ENCODE assay signal across 7 mouse cellular contexts in genomic region chr11:69063413-69064201, GRCm38 (mm10). TPM values are rescaled to one million over a fixed set of nuclear protein-coding genes. Genes with fewer than 3 reads are reported as not detected.
DNase-seq lines count a peak whose midpoint lies in the region; ATAC-seq and TF ChIP-seq lines count a peak whose summit lies in the region.

No protein-coding gene starts in this region.

- 0 out of 2 replicates have a peak, but pooled peaks have one; percentile 13 for TF ChIP-seq POLR2A in cerebellum, adult 2 months (IDR thresholded peaks at IDR 0.05; ENCODE audit: borderline replicate concordance, insufficient read depth, low read length)

- H3K36me3 ChIP-seq in forebrain, embryonic 16.5 days (ENCODE audit: control insufficient read depth, insufficient read depth), result no peaks in the 10 kb centered on the region
- no peaks in the 10 kb centered on the region for H3K36me3 ChIP-seq in hindbrain, embryonic 15.5 days
- H3K36me3 ChIP-seq in limb, embryonic 10.5 days, result no peaks in the 10 kb centered on the region
- H3K36me3 ChIP-seq in midbrain, embryonic 11.5 days (ENCODE audit: control insufficient read depth, insufficient read depth, low read length), result no peaks in the 10 kb centered on the region

- peaks cover 4% of the 10 kb centered on the region; the same call in 1 of the 2 replicates for H3K4me1 ChIP-seq in cerebellum, adult 2 months (ENCODE audit: control insufficient read depth, insufficient read depth, low read length)
- H3K4me1 ChIP-seq in forebrain, embryonic 16.5 days (replicated peaks; ENCODE audit: control insufficient read depth, insufficient read depth, low read length), result peaks cover 39% of the 10 kb centered on the region
- H3K4me1 ChIP-seq in hindbrain, embryonic 15.5 days (replicated peaks), result peaks cover 48% of the 10 kb centered on the region
- peaks cover 57% of the 10 kb centered on the region for H3K4me1 ChIP-seq in limb, embryonic 10.5 days
- H3K4me1 ChIP-seq in midbrain, embryonic 11.5 days (ENCODE audit: control insufficient read depth, insufficient read depth, low read length), result peaks cover 26% of the 10 kb centered on the region

- 0 out of 2 replicates have a peak, but pooled peaks have one; percentile 19 for ATAC-seq in forebrain, embryonic 16.5 days
- ATAC-seq in hindbrain, embryonic 15.5 days (ENCODE audit: low FRiP score, low read depth), result no peak
- 0 out of 2 replicates have a peak, but pooled peaks have one; percentile 20 for ATAC-seq in midbrain, embryonic 11.5 days (ENCODE audit: low FRiP score)

- peak overlapping the region; percentile 95 for H3K4me3 ChIP-seq in cerebellum, adult 2 months (replicated peaks; ENCODE audit: insufficient read depth, low read depth, low read length)
- peak overlapping the region; percentile 52 for H3K4me3 ChIP-seq in forebrain, embryonic 16.5 days (replicated peaks; ENCODE audit: low read length)
- peak overlapping the region; percentile 79 for H3K4me3 ChIP-seq in hindbrain, embryonic 15.5 days
- peak overlapping the region; percentile 81 for H3K4me3 ChIP-seq in limb, embryonic 10.5 days
- H3K4me3 ChIP-seq in midbrain, embryonic 11.5 days (ENCODE audit: low read depth, low read length), result peak overlapping the region; percentile 74

- peak overlapping the region; percentile 58 for H3K9ac ChIP-seq in forebrain, embryonic 16.5 days (replicated peaks; ENCODE audit: low read depth, low read length)
- peak overlapping the region; percentile 55 for H3K9ac ChIP-seq in hindbrain, embryonic 15.5 days
- peak overlapping the region; percentile 73 for H3K9ac ChIP-seq in midbrain, embryonic 11.5 days (ENCODE audit: low read length)

- DNase-seq in MEL-GATA-1-ER (ENCODE audit: extremely low read depth, low read depth), result peak; percentile 69
- peak; percentile 71 to 86 for DNase-seq in cerebellum, adult 2 months
- DNase-seq in limb, embryonic 10.5 days (ENCODE audit: low spot score), result peak; percentile 96
- peak; percentile 100 for DNase-seq in midbrain, embryonic 11.5 days (ENCODE audit: low spot score, missing footprints)
- peak; percentile 63 to 83 for DNase-seq in spleen, adult 18-20 months

- no peak for TF ChIP-seq CTCF in cerebellum, adult 2 months (IDR thresholded peaks at IDR 0.05; ENCODE audit: borderline replicate concordance, insufficient read depth, low read depth, low read length)

- no peaks in the 10 kb centered on the region for H3K9me3 ChIP-seq in forebrain, embryonic 16.5 days (ENCODE audit: control insufficient read depth, low read length)
- H3K9me3 ChIP-seq in hindbrain, embryonic 15.5 days, result no peaks in the 10 kb centered on the region
- H3K9me3 ChIP-seq in limb, embryonic 10.5 days (replicated peaks), result no peaks in the 10 kb centered on the region
- no peaks in the 10 kb centered on the region for H3K9me3 ChIP-seq in midbrain, embryonic 11.5 days (ENCODE audit: control insufficient read depth, low read length)

- H3K27me3 ChIP-seq in cerebellum, adult 2 months (ENCODE audit: control insufficient read depth, insufficient read depth, low read length), result no peaks in the 10 kb centered on the region
- H3K27me3 ChIP-seq in forebrain, embryonic 16.5 days (replicated peaks; ENCODE audit: control insufficient read depth, insufficient read depth, low read length), result no peaks in the 10 kb centered on the region
- no peaks in the 10 kb centered on the region for H3K27me3 ChIP-seq in hindbrain, embryonic 15.5 days
- 0 out of 2 replicates have a peak, but pooled peaks cover 5% of the 10 kb centered on the region for H3K27me3 ChIP-seq in limb, embryonic 10.5 days (ENCODE audit: low read depth, poor library complexity, severe bottlenecking)
- no peaks in the 10 kb centered on the region for H3K27me3 ChIP-seq in midbrain, embryonic 11.5 days (ENCODE audit: control insufficient read depth, insufficient read depth, low read length)

- H3K4me2 ChIP-seq in forebrain, embryonic 16.5 days (ENCODE audit: low read length), result peak overlapping the region; percentile 80
- H3K4me2 ChIP-seq in hindbrain, embryonic 15.5 days, result peak overlapping the region; percentile 68
- H3K4me2 ChIP-seq in midbrain, embryonic 11.5 days, result peak overlapping the region; percentile 67

- 0 out of 2 replicates have a peak overlapping the region, but pooled peaks have one; percentile 2 for H3K27ac ChIP-seq in cerebellum, adult 2 months (ENCODE audit: insufficient read depth, low read length)
- peak overlapping the region; percentile 77 for H3K27ac ChIP-seq in forebrain, embryonic 16.5 days (ENCODE audit: low read length)
- peak overlapping the region; percentile 85 for H3K27ac ChIP-seq in hindbrain, embryonic 15.5 days (replicated peaks)
- H3K27ac ChIP-seq in limb, embryonic 10.5 days, result peak overlapping the region; percentile 82
- peak overlapping the region; percentile 60 for H3K27ac ChIP-seq in midbrain, embryonic 11.5 days (ENCODE audit: low read depth, low read length)

- WGBS in cerebellum, adult 2 months, result under 1% methylated on average over 31 of the region's 31 CpGs
- WGBS in forebrain, embryonic 16.5 days, result under 1% methylated on average over 31 of the region's 31 CpGs
- under 1% methylated on average over 31 of the region's 31 CpGs for WGBS in hindbrain, embryonic 15.5 days
- 0% methylated on average over 31 of the region's 31 CpGs for WGBS in limb, embryonic 10.5 days
- under 1% methylated on average over 31 of the region's 31 CpGs for WGBS in midbrain, embryonic 11.5 days

RNA-seq across cellular contexts. Expression of gene Borcs6, which starts 4.1 kb away (rescaled TPM):
- 34.9 and 36.7 TPM in 2 replicates for polyA plus RNA-seq in cerebellum, adult 2 months (2012; rRNA removed)
- 11.4 and 12.3 TPM in 2 replicates for polyA plus RNA-seq in forebrain, embryonic 16.5 days (2015; fragmentation: Nextera tagmentation; extraction: Ambion mirVana)
- 22.1 and 23.1 TPM in 2 replicates for polyA plus RNA-seq in hindbrain, embryonic 15.5 days (2015; fragmentation: Nextera tagmentation; extraction: Ambion mirVana)
- polyA plus RNA-seq in limb, embryonic 10.5 days (2016; fragmentation: Nextera tagmentation; extraction: Ambion mirVana), result 5.3 and 6.0 TPM in 2 replicates
- 8.8 and 9.8 TPM in 2 replicates for polyA plus RNA-seq in midbrain, embryonic 11.5 days (2014; fragmentation: Nextera tagmentation; extraction: Ambion mirVana)

RNA-seq across cellular contexts. Expression of gene Tmem107, which starts 7.0 kb away (rescaled TPM):
- 13.4 and 15.8 TPM in 2 replicates for polyA plus RNA-seq in cerebellum, adult 2 months (2012; rRNA removed)
- polyA plus RNA-seq in forebrain, embryonic 16.5 days (2015; fragmentation: Nextera tagmentation; extraction: Ambion mirVana), result 43.7 and 48.4 TPM in 2 replicates
- 36.6 and 41.7 TPM in 2 replicates for polyA plus RNA-seq in hindbrain, embryonic 15.5 days (2015; fragmentation: Nextera tagmentation; extraction: Ambion mirVana)
- 35.8 and 38.6 TPM in 2 replicates for polyA plus RNA-seq in limb, embryonic 10.5 days (2016; fragmentation: Nextera tagmentation; extraction: Ambion mirVana)
- polyA plus RNA-seq in midbrain, embryonic 11.5 days (2014; fragmentation: Nextera tagmentation; extraction: Ambion mirVana), result 53.5 and 57.7 TPM in 2 replicates

RNA-seq across cellular contexts. Expression of gene Aurkb, which starts 18.2 kb away (rescaled TPM):
- polyA plus RNA-seq in cerebellum, adult 2 months (2012; rRNA removed), result 0.51 and 0.55 TPM in 2 replicates
- 56.7 and 68.2 TPM in 2 replicates for polyA plus RNA-seq in forebrain, embryonic 16.5 days (2015; fragmentation: Nextera tagmentation; extraction: Ambion mirVana)
- polyA plus RNA-seq in hindbrain, embryonic 15.5 days (2015; fragmentation: Nextera tagmentation; extraction: Ambion mirVana), result 28.6 and 36.1 TPM in 2 replicates
- polyA plus RNA-seq in limb, embryonic 10.5 days (2016; fragmentation: Nextera tagmentation; extraction: Ambion mirVana), result 214 and 217 TPM in 2 replicates
- 169 and 171 TPM in 2 replicates for polyA plus RNA-seq in midbrain, embryonic 11.5 days (2014; fragmentation: Nextera tagmentation; extraction: Ambion mirVana)

RNA-seq across cellular contexts. Expression of gene Vamp2, which starts 24.7 kb away (rescaled TPM):
- polyA plus RNA-seq in cerebellum, adult 2 months (2012; rRNA removed), result 672 and 700 TPM in 2 replicates
- 217 and 259 TPM in 2 replicates for polyA plus RNA-seq in forebrain, embryonic 16.5 days (2015; fragmentation: Nextera tagmentation; extraction: Ambion mirVana)
- polyA plus RNA-seq in hindbrain, embryonic 15.5 days (2015; fragmentation: Nextera tagmentation; extraction: Ambion mirVana), result 317 and 437 TPM in 2 replicates
- polyA plus RNA-seq in limb, embryonic 10.5 days (2016; fragmentation: Nextera tagmentation; extraction: Ambion mirVana), result 51.1 and 72.1 TPM in 2 replicates
- polyA plus RNA-seq in midbrain, embryonic 11.5 days (2014; fragmentation: Nextera tagmentation; extraction: Ambion mirVana), result 72.4 and 73.5 TPM in 2 replicates

RNA-seq across cellular contexts. Expression of gene Per1, which starts 31.4 kb away (rescaled TPM):
- 34.4 and 37.2 TPM in 2 replicates for polyA plus RNA-seq in cerebellum, adult 2 months (2012; rRNA removed)
- polyA plus RNA-seq in forebrain, embryonic 16.5 days (2015; fragmentation: Nextera tagmentation; extraction: Ambion mirVana), result 11.8 and 12.1 TPM in 2 replicates
- 10.0 and 10.1 TPM in 2 replicates for polyA plus RNA-seq in hindbrain, embryonic 15.5 days (2015; fragmentation: Nextera tagmentation; extraction: Ambion mirVana)
- polyA plus RNA-seq in limb, embryonic 10.5 days (2016; fragmentation: Nextera tagmentation; extraction: Ambion mirVana), result 10.3 and 10.8 TPM in 2 replicates
- 6.0 and 7.3 TPM in 2 replicates for polyA plus RNA-seq in midbrain, embryonic 11.5 days (2014; fragmentation: Nextera tagmentation; extraction: Ambion mirVana)

Comparison
In these comparisons a context has a peak if more than half of its experiments do, and no peak if none do; other contexts are left out.
1. H3K27ac ChIP-seq: peak in every context shown above with its lines; median percentile 85 in hindbrain, embryonic 15.5 days; 82 in limb, embryonic 10.5 days; 77 in forebrain, embryonic 16.5 days; 60 in midbrain, embryonic 11.5 days; 2 in cerebellum, adult 2 months.
2. RNA of gene Aurkb, which starts 18.2 kb away (polyA plus RNA-seq): 214 to 217 TPM in limb, embryonic 10.5 days, 169 to 171 TPM in midbrain, embryonic 11.5 days, 56.7 to 68.2 TPM in forebrain, embryonic 16.5 days and 28.6 to 36.1 TPM in hindbrain, embryonic 15.5 days; 0.51 to 0.55 TPM in cerebellum, adult 2 months; every median in the first group is over 10 times any median in the second.
3. Peak in every context shown above with its lines, with median percentiles within 50 percentile points of each other: DNase-seq, H3K4me3 ChIP-seq, H3K4me2 ChIP-seq and H3K9ac ChIP-seq.